Mouse (Mus musculus) spleen, postnatal 10 days (tissue): ENCODE data around the gene Zfp988.
A peak's percentile ranks its signal among the peaks of the same experiment; 100 is the strongest.
"Not testable (repeated sequence)": the region's sequence is repeated elsewhere in the genome, so short reads cannot be mapped to it uniquely, and the experiment has no call there.

Source experiments
- DNase-seq, 2 experiments: peaks; one replicate each; pipeline ENCODE4 v3.0.0; 2021 to 2022; ENCODE audit warnings: low spot score in 2 of 2

The Zfp988 gene

GRCm38 (mm10) chr4:147305436-147305835 lies at the start of gene Zfp988:
Zfp988 (plus strand) TSS chr4:147305674.
- not testable (repeated sequence) for DNase-seq

GRCm38 (mm10) chr4:147262708-147263107 lies 42.8 kb upstream of the Zfp988 start:
- not testable (repeated sequence) for DNase-seq

- DNase-seq = not testable (repeated sequence)
Observed at GRCm38 (mm10) chr4:147267302-147267701, 38.2 kb upstream of the Zfp988 start.

GRCm38 (mm10) chr4:147268735-147269134 lies 36.7 kb upstream of the Zfp988 start:
- DNase-seq = not testable (repeated sequence)

GRCm38 (mm10) chr4:147270026-147270425 lies 35.4 kb upstream of the Zfp988 start:
- not testable (repeated sequence) for DNase-seq

GRCm38 (mm10) chr4:147271601-147272000 lies 33.9 kb upstream of the Zfp988 start:
- not testable (repeated sequence) for DNase-seq

- peak in 1 of 2 experiments; percentile 34 for DNase-seq
Observed at GRCm38 (mm10) chr4:147275021-147275772, 30.3 kb upstream of the Zfp988 start.

- DNase-seq = not testable (repeated sequence)
Observed at GRCm38 (mm10) chr4:147275773-147276140, 29.7 kb upstream of the Zfp988 start.

- DNase-seq = peak in 1 of 2 experiments; percentile 14
Observed at GRCm38 (mm10) chr4:147280406-147280805, 25.1 kb upstream of the Zfp988 start.

GRCm38 (mm10) chr4:147298585-147298984 lies 6.9 kb upstream of the Zfp988 start:
- DNase-seq = not testable (repeated sequence)

- DNase-seq = not testable (repeated sequence)
Observed at GRCm38 (mm10) chr4:147302375-147302774, 3.1 kb upstream of the Zfp988 start.

- not testable (repeated sequence) for DNase-seq
Observed at GRCm38 (mm10) chr4:147335036-147335690, 29.7 kb downstream of the Zfp988 start.

GRCm38 (mm10) chr4:147335691-147336367 lies 30.4 kb downstream of the Zfp988 start:
- not testable (repeated sequence) for DNase-seq

GRCm38 (mm10) chr4:147336368-147337195 lies 31.1 kb downstream of the Zfp988 start:
- peak in 1 of 2 experiments; percentile 22 for DNase-seq

GRCm38 (mm10) chr4:147337520-147337919 lies 32.0 kb downstream of the Zfp988 start:
- not testable (repeated sequence) for DNase-seq

GRCm38 (mm10) chr4:147338032-147338610 lies 32.6 kb downstream of the Zfp988 start:
- no peak for DNase-seq

GRCm38 (mm10) chr4:147338706-147339105 lies 33.2 kb downstream of the Zfp988 start:
- not testable (repeated sequence) for DNase-seq

GRCm38 (mm10) chr4:147339601-147340219 lies 34.2 kb downstream of the Zfp988 start:
- peak in 1 of 2 experiments; percentile 38 for DNase-seq

GRCm38 (mm10) chr4:147340236-147340635 lies 34.8 kb downstream of the Zfp988 start:
- DNase-seq = not testable (repeated sequence)

GRCm38 (mm10) chr4:147340876-147341275 lies 35.4 kb downstream of the Zfp988 start:
- DNase-seq = not testable (repeated sequence)
